Mouse (Mus musculus): ENCODE measurements around the gene P2ry13. TPM values are rescaled to one million over a fixed set of nuclear protein-coding genes. Genes with fewer than 3 reads are reported as not detected.

The P2ry13 gene
- 0.49 and 0.66 TPM in 2 replicates for polyA plus RNA-seq (2014; fragmentation: Nextera tagmentation; extraction: Ambion mirVana)

DNA sequence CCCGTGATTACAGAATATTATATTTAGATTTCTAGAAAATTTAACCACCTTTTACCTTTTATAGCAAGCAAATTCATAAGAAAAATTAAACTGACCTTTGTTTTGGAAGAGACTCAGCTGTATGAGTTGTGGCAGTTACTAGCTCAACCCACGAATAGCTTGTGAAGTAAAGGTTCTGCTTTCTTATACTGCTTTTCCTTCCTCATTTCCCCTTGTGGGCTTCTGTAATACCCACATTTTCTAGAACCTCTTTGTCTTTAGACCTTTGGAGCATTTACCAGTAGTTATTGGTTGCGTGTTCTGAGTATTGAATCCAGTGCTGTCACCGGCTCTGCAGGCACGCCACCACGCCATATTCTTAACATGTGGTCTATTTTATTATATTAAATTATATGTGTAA, at the start of gene P2ry13:
Gene P2ry13, minus strand, starts transcription at position 156 of the 400 bp plus-strand sequence.
- no peak for ATAC-seq (replicated peaks; ENCODE audit: insufficient number of reproducible peaks, low FRiP score, low TSS enrichment)

DNA sequence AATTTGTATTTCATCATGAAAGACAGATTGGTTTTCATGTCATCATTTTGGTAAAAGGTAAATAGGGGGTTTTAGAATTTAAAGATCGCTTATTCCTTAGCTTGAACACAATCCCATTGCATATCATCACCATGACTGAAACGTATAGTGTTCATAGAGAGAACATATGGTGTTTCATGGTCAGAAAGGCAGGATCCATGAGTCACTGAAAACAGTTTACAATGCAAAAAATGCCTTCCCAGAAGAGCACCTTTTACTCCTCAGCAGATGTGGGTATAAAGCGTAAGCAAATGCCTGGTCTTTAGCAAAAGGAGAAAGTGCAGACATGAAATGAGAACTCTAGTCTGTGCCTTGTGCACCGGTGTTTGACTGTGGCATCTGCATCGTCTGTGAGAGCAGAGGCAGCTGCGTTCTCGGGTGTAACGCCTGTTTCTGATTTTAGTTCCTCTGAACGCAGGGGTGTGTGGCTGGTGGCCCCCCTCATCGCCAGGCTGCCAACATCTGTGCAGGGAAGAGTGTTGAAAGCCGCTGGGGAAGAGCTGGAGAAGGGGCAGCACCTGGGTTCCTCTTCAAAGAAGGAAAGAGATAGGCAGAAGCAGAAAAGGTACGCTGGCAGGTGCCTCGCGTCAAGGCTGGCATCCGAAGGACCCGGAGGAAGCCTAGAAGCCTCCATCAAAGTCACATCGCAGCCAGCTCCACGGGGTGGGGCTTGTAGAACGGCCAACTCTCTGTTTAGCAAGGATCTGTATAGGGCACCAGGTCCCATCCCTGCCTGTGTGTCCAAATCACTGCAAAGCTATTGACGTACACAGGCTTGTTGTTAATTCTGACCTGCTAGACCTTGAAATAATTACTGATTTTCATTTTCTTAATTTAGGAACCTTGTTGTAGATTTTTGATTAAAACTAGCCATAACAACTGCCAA, 47.3 kb upstream of the P2ry13 start:
- H3K9ac ChIP-seq (ENCODE audit: low read depth, low read length), result no peak overlapping the region
- no peaks in the 10 kb centered on the region for H3K4me1 ChIP-seq (ENCODE audit: control insufficient read depth, insufficient read depth, low read length)
- no peak overlapping the region for H3K27ac ChIP-seq (ENCODE audit: low read depth, low read length)
- no peaks in the 10 kb centered on the region for H3K36me3 ChIP-seq (ENCODE audit: control insufficient read depth, insufficient read depth, low read length)
- H3K9me3 ChIP-seq (replicated peaks; ENCODE audit: control insufficient read depth, low read length), result no peaks in the 10 kb centered on the region
- H3K4me3 ChIP-seq (ENCODE audit: low read depth, low read length), result no peak overlapping the region
- WGBS (ENCODE audit: insufficient replicate concordance), result 77% methylated on average over 20 of the region's 20 CpGs
- no peaks in the 10 kb centered on the region for H3K27me3 ChIP-seq (ENCODE audit: control insufficient read depth, insufficient read depth, low read length)
- no peak overlapping the region for H3K4me2 ChIP-seq
- no peak for ATAC-seq (replicated peaks; ENCODE audit: insufficient number of reproducible peaks, low FRiP score, low TSS enrichment)

More for the DNA sequence above, at the start of gene P2ry13:
- WGBS (ENCODE audit: insufficient replicate concordance), result 85% methylated on average over 6 of the region's 6 CpGs
- Histone ChIP-seq H3K4me2 (no peak within 1 kb of the TSS), H3K36me3 (ENCODE audit: control insufficient read depth, insufficient read depth, low read length) (no peaks in the 10 kb centered on the region), H3K27me3 (ENCODE audit: control insufficient read depth, insufficient read depth, low read length) (no peaks in the 10 kb centered on the region), H3K4me3 (ENCODE audit: low read depth, low read length) (no peak within 1 kb of the TSS), H3K9ac (ENCODE audit: low read depth, low read length) (no peak within 1 kb of the TSS), H3K27ac (ENCODE audit: low read depth, low read length) (no peak within 1 kb of the TSS), H3K9me3 (replicated peaks; ENCODE audit: control insufficient read depth, low read length) (no peaks in the 10 kb centered on the region), H3K4me1 (ENCODE audit: control insufficient read depth, insufficient read depth, low read length) (no peaks in the 10 kb centered on the region; the same call in 1 of the 2 replicates)

DNA sequence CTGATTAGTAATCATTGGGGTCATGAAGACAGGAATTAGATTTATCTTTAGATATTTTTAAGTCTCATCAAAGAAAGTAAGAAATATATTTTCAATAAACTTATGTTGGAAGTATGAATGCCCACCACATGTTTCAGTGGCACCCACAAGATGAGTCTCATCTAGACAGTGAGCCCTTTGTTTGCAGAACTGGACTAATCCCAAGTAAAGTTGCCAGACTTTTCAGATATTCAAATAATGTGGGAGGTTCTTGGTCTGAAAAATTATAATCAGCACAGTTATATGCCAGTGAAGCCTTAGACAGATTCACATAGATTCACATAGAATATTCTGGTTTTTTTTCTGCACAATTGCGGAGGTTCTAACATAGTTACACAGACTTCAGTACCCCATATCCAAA, 39.8 kb upstream of the P2ry13 start:
- Histone ChIP-seq H3K27me3 (ENCODE audit: control insufficient read depth, insufficient read depth, low read length) (no peaks in the 10 kb centered on the region), H3K36me3 (ENCODE audit: control insufficient read depth, insufficient read depth, low read length) (no peaks in the 10 kb centered on the region), H3K9ac (ENCODE audit: low read depth, low read length) (no peak overlapping the region), H3K27ac (ENCODE audit: low read depth, low read length) (no peak overlapping the region), H3K4me1 (ENCODE audit: control insufficient read depth, insufficient read depth, low read length) (no peaks in the 10 kb centered on the region), H3K9me3 (replicated peaks; ENCODE audit: control insufficient read depth, low read length) (no peaks in the 10 kb centered on the region), H3K4me2 (no peak overlapping the region), H3K4me3 (ENCODE audit: low read depth, low read length) (no peak overlapping the region)
- ATAC-seq (replicated peaks; ENCODE audit: insufficient number of reproducible peaks, low FRiP score, low TSS enrichment), result no peak
- WGBS (ENCODE audit: insufficient replicate concordance), result 82% methylated on average over 1 of the region's 1 CpGs

DNA sequence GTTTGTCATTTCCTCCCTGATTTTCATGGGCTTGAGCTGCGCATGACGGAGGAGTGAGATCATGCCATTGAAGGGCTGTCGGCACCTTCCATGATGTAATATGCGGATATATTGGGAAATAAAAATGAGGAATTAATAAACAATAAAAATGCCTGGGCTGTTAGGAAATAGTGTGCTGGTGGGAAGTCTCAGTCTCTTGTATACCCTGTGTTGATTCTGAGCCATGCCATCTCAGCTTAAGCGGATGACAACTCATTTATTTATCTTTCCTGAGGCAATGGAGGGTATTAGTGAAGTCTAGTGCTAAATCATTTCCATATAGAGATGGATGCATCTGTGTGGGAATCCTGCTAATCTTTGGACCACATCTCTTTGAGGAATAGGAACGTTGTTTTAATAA, 37.3 kb upstream of the P2ry13 start:
- ATAC-seq (replicated peaks; ENCODE audit: insufficient number of reproducible peaks, low FRiP score, low TSS enrichment), result no peak
- Histone ChIP-seq H3K9ac (ENCODE audit: low read depth, low read length) (no peak overlapping the region), H3K4me3 (ENCODE audit: low read depth, low read length) (no peak overlapping the region), H3K27ac (ENCODE audit: low read depth, low read length) (no peak overlapping the region), H3K27me3 (ENCODE audit: control insufficient read depth, insufficient read depth, low read length) (no peaks in the 10 kb centered on the region), H3K4me2 (no peak overlapping the region), H3K4me1 (ENCODE audit: control insufficient read depth, insufficient read depth, low read length) (0 out of 2 replicates have a peak, but pooled peaks cover 2% of the 10 kb centered on the region), H3K9me3 (replicated peaks; ENCODE audit: control insufficient read depth, low read length) (no peaks in the 10 kb centered on the region), H3K36me3 (ENCODE audit: control insufficient read depth, insufficient read depth, low read length) (no peaks in the 10 kb centered on the region)
- WGBS (ENCODE audit: insufficient replicate concordance), result 83% methylated on average over 6 of the region's 6 CpGs

DNA sequence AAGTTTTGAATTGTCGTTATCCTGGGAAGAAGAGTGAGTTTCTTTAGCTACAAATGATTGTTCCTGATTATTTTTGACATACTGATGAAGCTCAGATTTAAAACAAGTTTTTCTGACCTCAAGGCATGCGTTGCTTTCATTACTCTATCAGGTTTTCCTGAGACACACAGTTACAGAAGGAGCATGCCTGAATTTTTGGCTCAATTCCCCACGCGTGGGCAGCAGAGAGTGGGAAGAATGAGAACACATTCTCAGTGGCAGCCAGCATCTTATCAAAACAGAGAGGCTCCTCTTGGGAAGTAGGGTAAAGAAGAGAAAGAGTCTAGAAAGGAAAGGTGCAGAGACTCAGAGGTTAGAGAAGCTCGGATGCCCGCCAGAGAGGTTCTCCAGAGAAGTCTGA, 32.7 kb upstream of the P2ry13 start:
- ATAC-seq (replicated peaks; ENCODE audit: insufficient number of reproducible peaks, low FRiP score, low TSS enrichment), result no peak
- Histone ChIP-seq H3K36me3 (ENCODE audit: control insufficient read depth, insufficient read depth, low read length) (no peaks in the 10 kb centered on the region), H3K9me3 (replicated peaks; ENCODE audit: control insufficient read depth, low read length) (no peaks in the 10 kb centered on the region), H3K27ac (ENCODE audit: low read depth, low read length) (no peak overlapping the region), H3K4me3 (ENCODE audit: low read depth, low read length) (no peak overlapping the region), H3K4me2 (no peak overlapping the region), H3K27me3 (ENCODE audit: control insufficient read depth, insufficient read depth, low read length) (no peaks in the 10 kb centered on the region), H3K4me1 (ENCODE audit: control insufficient read depth, insufficient read depth, low read length) (0 out of 2 replicates have a peak, but pooled peaks cover 2% of the 10 kb centered on the region), H3K9ac (ENCODE audit: low read depth, low read length) (no peak overlapping the region)
- 62% methylated on average over 6 of the region's 6 CpGs for WGBS (ENCODE audit: insufficient replicate concordance)

DNA sequence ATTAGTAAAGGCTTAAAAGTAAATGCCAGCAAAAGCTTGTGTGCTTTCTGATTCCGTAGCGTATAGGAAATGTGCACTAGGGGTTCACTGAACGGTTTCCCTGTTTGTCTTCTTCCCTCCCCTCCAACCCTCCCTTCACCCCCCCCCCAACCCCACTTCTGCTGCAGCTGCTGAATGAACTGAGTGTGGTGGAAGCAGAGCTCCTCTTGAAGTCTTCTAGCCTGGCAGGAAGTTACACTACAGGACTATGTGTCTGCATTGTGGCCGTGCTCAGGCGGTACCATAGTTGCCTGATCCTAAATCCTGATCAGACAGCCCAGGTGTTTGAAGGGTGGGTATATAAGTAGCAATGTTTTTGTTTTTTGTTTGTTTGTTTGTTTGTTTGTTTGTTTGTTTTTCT, 24.2 kb upstream of the P2ry13 start:
- ATAC-seq (replicated peaks; ENCODE audit: insufficient number of reproducible peaks, low FRiP score, low TSS enrichment), result no peak
- no peaks in the 10 kb centered on the region for H3K36me3 ChIP-seq (ENCODE audit: control insufficient read depth, insufficient read depth, low read length)
- no peak overlapping the region for H3K27ac ChIP-seq (ENCODE audit: low read depth, low read length)
- H3K27me3 ChIP-seq (ENCODE audit: control insufficient read depth, insufficient read depth, low read length), result no peaks in the 10 kb centered on the region
- no peak overlapping the region for H3K4me2 ChIP-seq
- H3K9me3 ChIP-seq (replicated peaks; ENCODE audit: control insufficient read depth, low read length), result no peaks in the 10 kb centered on the region
- H3K4me3 ChIP-seq (ENCODE audit: low read depth, low read length), result no peak overlapping the region
- WGBS (ENCODE audit: insufficient replicate concordance), result 76% methylated on average over 5 of the region's 5 CpGs
- no peaks in the 10 kb centered on the region for H3K4me1 ChIP-seq (ENCODE audit: control insufficient read depth, insufficient read depth, low read length)
- H3K9ac ChIP-seq (ENCODE audit: low read depth, low read length), result no peak overlapping the region

DNA sequence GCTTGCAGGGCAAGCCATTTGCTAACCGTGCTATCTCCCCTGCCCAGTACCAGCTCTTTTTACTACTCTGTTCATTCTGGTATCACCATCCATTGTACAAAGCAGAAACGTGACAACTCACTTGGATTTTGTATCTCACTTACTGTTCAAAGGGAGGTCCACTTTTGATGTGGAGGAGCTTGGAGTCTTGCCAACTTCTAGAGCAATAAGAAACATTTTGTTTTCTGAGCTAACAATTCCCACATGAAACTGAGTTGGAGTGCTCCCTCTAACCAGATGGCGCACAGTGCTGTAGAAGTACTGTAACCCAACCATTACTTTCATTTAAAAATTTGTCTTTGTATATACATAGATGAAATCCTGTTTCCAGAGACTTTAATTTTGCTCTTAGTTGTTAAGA, 20.2 kb upstream of the P2ry13 start:
- no peak overlapping the region for H3K4me2 ChIP-seq

DNA sequence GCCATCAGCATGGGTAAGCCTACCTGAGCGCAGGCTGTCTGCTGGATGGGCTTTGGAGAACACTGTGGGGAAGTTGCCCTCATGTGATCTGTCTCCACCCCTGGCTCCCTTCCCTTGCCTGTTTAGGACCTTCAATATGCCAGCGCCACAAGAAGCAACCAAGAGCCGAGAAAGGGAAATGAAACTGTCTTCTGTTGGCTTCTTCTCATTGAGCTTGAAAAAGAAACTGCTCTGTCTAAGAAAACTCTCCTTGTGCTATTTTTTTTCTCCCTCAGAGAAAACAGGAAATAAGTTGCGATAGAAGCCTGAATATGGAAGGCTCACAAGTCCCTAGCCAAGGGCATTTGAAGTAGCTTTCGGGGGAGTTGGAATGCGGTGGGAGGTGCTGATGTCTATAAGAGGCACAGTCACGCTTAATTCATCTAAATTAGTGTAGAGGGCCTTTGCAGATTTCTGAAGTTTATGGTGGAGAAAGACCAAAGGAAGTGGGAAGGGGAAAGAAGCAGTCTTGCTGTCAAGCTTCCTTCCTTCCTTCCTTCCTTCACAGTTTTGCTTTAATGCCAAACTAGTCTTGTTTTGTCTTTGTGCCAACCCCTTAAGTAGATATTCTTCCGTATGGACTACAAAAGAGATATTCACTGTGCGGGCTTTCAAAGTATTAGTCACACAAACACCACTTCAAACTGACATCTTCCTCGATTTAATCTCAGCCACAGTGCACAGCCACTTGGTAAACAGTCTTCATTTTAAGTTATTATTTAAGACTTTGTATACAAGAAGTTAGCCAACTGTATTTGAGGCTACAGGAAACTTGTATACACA, 18.3 kb upstream of the P2ry13 start:
- H3K36me3 ChIP-seq (ENCODE audit: control insufficient read depth, insufficient read depth, low read length), result no peaks in the 10 kb centered on the region
- no peaks in the 10 kb centered on the region for H3K27me3 ChIP-seq (ENCODE audit: control insufficient read depth, insufficient read depth, low read length)
- peak overlapping the region; percentile 25 for H3K4me2 ChIP-seq
- peaks cover 9% of the 10 kb centered on the region for H3K4me1 ChIP-seq (ENCODE audit: control insufficient read depth, insufficient read depth, low read length)
- 49% methylated on average over 10 of the region's 10 CpGs for WGBS (ENCODE audit: insufficient replicate concordance)
- H3K9me3 ChIP-seq (replicated peaks; ENCODE audit: control insufficient read depth, low read length), result no peaks in the 10 kb centered on the region
- peak overlapping the region; percentile 50; the same call in 1 of the 2 replicates for H3K27ac ChIP-seq (ENCODE audit: low read depth, low read length)
- H3K9ac ChIP-seq (ENCODE audit: low read depth, low read length), result no peak overlapping the region
- H3K4me3 ChIP-seq (ENCODE audit: low read depth, low read length), result no peak overlapping the region
- no peak for ATAC-seq (replicated peaks; ENCODE audit: insufficient number of reproducible peaks, low FRiP score, low TSS enrichment)

More for the DNA sequence above, 20.2 kb upstream of the P2ry13 start:
- H3K4me1 ChIP-seq (ENCODE audit: control insufficient read depth, insufficient read depth, low read length), result peaks cover 9% of the 10 kb centered on the region
- no peaks in the 10 kb centered on the region for H3K9me3 ChIP-seq (replicated peaks; ENCODE audit: control insufficient read depth, low read length)
- ATAC-seq (replicated peaks; ENCODE audit: insufficient number of reproducible peaks, low FRiP score, low TSS enrichment), result no peak
- H3K4me3 ChIP-seq (ENCODE audit: low read depth, low read length), result no peak overlapping the region
- no peak overlapping the region for H3K27ac ChIP-seq (ENCODE audit: low read depth, low read length)
- 54% methylated on average over 3 of the region's 3 CpGs for WGBS (ENCODE audit: insufficient replicate concordance)
- no peaks in the 10 kb centered on the region for H3K36me3 ChIP-seq (ENCODE audit: control insufficient read depth, insufficient read depth, low read length)
- H3K27me3 ChIP-seq (ENCODE audit: control insufficient read depth, insufficient read depth, low read length), result no peaks in the 10 kb centered on the region
- H3K9ac ChIP-seq (ENCODE audit: low read depth, low read length), result no peak overlapping the region

Data from heart, embryonic 11.5 days (tissue).